Mouse (Mus musculus) ES-E14 (cell line): ENCODE data around the gene Olfr1352.

Experiments used
- MAFK ChIP-seq: IDR thresholded peaks from 2 replicates; pipeline ENCODE4 v1.6.1; 2014; ENCODE audit warnings: mild to moderate bottlenecking, low read depth, low read length, inconsistent platforms; ENCODE audit not compliant: insufficient read depth
- ZC3H11A ChIP-seq: IDR thresholded peaks from 2 replicates; pipeline ENCODE4 v1.6.1; 2012; ENCODE audit warnings: low read depth, mild to moderate bottlenecking, inconsistent platforms, low read length, borderline replicate concordance
- ZNF384 ChIP-seq: IDR thresholded peaks from 2 replicates; pipeline ENCODE4 v1.6.1; 2012; ENCODE audit warnings: low read depth, low read length, inconsistent platforms

DNA sequence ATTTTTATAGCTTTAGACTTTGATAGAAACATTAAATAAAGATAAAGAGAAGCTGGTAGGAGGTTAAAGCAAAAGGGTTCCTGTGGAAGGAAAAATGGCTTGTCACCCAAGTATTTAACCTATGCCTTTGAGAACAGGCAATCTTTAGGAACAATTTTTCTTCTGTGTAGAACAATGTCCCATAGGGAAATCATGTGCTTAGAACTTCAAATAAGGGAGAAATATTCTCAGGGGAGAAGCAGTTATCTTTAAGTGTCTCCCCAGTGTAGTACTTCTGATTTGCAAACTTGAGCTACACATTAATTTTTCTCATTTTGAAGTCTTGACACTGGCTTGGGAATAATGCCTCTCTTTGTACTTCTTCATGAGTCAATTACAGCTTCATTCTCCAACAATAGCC lies 47.6 kb downstream of the Olfr1352 start, which contains the start of gene Olfr57:
- TF ChIP-seq ZC3H11A (no peak), ZNF384 (no peak), MAFK (no peak)
